Mouse (Mus musculus): Measurements from ENCODE around the gene Wdr62. TPM values are rescaled to one million over a fixed set of nuclear protein-coding genes. Genes with fewer than 3 reads are reported as not detected.

Wdr62 gene
- polyA plus RNA-seq, 1 experiment from 2014 or later, result 11.3 TPM

DNA sequence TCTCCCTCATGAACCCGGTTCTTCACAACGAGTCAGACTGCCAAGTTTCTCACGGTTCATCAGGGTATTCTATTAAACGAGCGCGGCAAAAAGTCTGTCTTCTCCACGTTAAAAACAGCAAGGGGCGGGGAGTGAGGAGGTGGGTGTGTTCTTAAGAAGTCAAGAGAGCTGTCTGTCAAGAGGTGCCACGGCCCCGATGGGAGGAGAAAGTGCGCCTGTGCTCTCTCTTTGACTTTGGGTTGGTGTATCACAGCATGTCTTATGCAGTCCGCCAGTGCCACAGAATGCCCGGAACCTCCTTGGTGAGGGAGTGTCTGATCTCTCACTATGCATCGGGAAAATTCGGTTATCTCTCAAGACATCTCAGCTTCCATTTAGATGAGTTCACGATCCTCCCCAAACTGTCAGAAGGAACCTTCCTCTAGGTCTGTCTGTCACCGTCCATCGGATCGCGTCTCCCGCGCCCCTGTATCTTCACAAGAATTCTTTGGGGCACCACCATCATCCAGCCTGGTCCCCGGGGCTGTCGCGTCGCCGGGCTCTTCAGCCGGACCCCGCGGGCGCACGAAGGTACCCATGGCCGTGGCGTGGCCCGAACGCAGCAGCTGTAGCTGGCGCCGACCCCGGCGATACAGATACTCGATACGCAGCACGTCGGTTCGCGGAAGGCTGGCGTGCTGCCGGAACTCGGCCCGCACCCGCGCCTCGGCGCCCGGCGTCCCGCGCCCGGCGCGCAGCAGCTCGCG is 41.5 kb upstream of the Wdr62 start, which contains the start of gene E130208F15Rik:
Gene E130208F15Rik, plus strand, starts transcription at position 202 of the 746 bp plus-strand sequence.
- DNase-seq (ENCODE audit: low spot score, missing footprints) (peak; percentile 94), ATAC-seq (ENCODE audit: low FRiP score) (peak; percentile 67)
- peak within 1 kb of the TSS; percentile 90 for H3K9ac ChIP-seq (ENCODE audit: low read length)
- peak within 1 kb of the TSS; percentile 51 for H3K27ac ChIP-seq (ENCODE audit: low read depth, low read length)
- no peaks in the 10 kb centered on the region for H3K36me3 ChIP-seq (ENCODE audit: control insufficient read depth, insufficient read depth, low read length)
- peak within 1 kb of the TSS; percentile 60 for H3K4me2 ChIP-seq
- H3K9me3 ChIP-seq (ENCODE audit: control insufficient read depth, low read length), result no peaks in the 10 kb centered on the region
- no peaks in the 10 kb centered on the region for H3K27me3 ChIP-seq (ENCODE audit: control insufficient read depth, insufficient read depth, low read length)
- peak within 1 kb of the TSS; percentile 77 for H3K4me3 ChIP-seq (ENCODE audit: low read depth, low read length)
- peaks cover 14% of the 10 kb centered on the region for H3K4me1 ChIP-seq (ENCODE audit: control insufficient read depth, insufficient read depth, low read length)
- WGBS, result under 1% methylated on average over 63 of the region's 63 CpGs

DNA sequence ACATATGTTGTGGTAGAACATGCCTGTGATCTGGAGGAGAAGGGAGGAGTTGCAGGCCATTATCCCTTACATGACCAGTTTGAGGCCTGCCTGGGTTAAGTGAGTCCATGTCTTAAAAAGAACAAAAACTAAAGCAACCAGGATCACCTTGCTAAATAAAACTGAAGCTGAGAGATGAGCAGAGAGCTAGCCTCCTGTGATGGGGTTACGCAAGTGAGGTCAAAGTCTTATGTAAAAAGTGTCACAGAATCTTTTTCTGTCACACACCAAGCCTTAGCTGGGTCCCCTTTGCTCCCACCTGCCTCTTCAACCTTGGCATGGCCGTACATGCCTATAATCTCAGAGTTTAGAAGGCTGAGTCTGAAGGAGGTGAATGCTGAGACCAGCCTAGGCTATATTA is 40.7 kb upstream of the Wdr62 start:
- H3K4me1 ChIP-seq (ENCODE audit: control insufficient read depth, insufficient read depth, low read length), result peaks cover 14% of the 10 kb centered on the region
- H3K9me3 ChIP-seq (ENCODE audit: control insufficient read depth, low read length), result no peaks in the 10 kb centered on the region
- H3K27ac ChIP-seq (ENCODE audit: low read depth, low read length), result no peak overlapping the region
- peak overlapping the region; percentile 60 for H3K4me2 ChIP-seq
- H3K36me3 ChIP-seq (ENCODE audit: control insufficient read depth, insufficient read depth, low read length), result no peaks in the 10 kb centered on the region
- DNase-seq (ENCODE audit: low spot score, missing footprints) (peak; percentile 77), ATAC-seq (ENCODE audit: low FRiP score) (no peak)
- peak overlapping the region; percentile 90; the same call in 1 of the 2 replicates for H3K9ac ChIP-seq (ENCODE audit: low read length)
- 81% methylated on average over 2 of the region's 2 CpGs for WGBS
- peak overlapping the region; percentile 77 for H3K4me3 ChIP-seq (ENCODE audit: low read depth, low read length)
- no peaks in the 10 kb centered on the region for H3K27me3 ChIP-seq (ENCODE audit: control insufficient read depth, insufficient read depth, low read length)

DNA sequence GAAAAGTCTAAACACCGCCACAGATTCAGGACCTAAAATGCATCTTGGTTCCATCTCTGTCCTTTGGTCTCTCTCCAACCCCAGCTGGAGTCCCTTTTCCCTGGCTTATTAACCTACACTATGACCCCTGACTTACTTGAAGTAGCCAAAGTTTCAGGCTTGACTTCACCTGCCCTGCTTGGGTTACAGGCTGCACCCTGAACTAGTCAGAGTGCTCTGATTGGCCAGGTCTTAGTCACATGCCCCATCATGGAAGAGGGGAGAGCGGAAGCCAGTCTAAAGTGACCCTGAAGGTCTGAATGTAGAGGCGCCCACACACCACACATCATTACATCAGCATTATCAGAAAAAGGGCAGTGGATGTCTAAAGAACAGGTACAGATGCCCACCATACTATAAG is 37.9 kb upstream of the Wdr62 start:
- WGBS, result 89% methylated on average over 3 of the region's 3 CpGs
- no peak for ATAC-seq (ENCODE audit: low FRiP score)
- H3K4me3 ChIP-seq (ENCODE audit: low read depth, low read length), result no peak overlapping the region

DNA sequence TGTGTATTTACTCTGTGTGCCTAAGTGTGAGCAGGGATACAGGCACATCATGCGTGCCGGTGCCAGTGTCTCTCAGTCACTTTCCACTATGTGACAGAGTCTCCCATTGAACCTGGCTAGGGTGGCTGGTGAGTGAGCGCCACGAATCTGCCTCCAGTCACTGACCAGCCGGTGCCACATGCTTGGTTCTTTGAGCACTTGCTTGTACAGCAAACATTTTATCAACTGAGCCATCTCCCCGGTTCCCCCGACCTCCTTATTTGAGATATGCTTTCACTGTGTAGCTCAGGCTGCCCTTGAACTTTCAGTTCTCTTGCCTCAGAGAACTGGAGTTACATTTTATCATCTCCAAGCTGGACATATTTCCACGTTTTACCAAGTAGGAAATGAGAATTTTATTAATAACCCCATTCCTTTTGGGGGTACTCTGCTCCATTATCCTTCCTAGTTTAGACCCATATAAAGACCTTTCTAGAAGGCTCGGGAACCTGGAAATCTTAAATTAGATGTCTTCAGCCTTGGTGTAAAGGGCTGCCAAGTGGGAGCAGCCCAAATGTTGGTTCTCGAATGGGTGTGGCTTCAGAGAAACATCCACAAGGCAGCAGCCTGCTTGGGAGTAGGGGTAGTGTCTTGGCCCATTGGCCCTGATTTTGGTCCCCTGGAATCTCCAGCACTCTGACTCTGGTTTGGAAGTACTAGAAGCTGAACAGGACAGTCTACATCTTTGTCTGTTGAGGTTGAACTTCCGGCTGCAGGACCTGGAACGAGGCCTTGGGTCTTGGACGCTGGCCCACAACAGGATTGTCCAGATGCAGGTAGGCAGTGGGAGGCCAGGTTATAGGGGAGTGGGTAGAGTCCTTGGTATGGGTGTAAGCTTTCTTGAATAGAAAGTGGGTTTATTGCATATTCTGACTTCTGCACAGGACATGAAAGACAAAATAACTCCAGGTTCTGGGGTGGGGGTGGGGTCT is 35.6 kb upstream of the Wdr62 start:
- 80% methylated on average over 13 of the region's 13 CpGs for WGBS
- Histone ChIP-seq H3K27me3 (ENCODE audit: control insufficient read depth, insufficient read depth, low read length) (no peaks in the 10 kb centered on the region), H3K27ac (ENCODE audit: low read depth, low read length) (no peak overlapping the region), H3K9me3 (ENCODE audit: control insufficient read depth, low read length) (no peaks in the 10 kb centered on the region), H3K4me3 (ENCODE audit: low read depth, low read length) (no peak overlapping the region), H3K9ac (ENCODE audit: low read length) (no peak overlapping the region), H3K36me3 (ENCODE audit: control insufficient read depth, insufficient read depth, low read length) (0 out of 2 replicates have a peak, but pooled peaks cover 3% of the 10 kb centered on the region), H3K4me2 (no peak overlapping the region), H3K4me1 (ENCODE audit: control insufficient read depth, insufficient read depth, low read length) (peaks cover 7% of the 10 kb centered on the region)
- DNase-seq (ENCODE audit: low spot score, missing footprints) (peak; percentile 57), ATAC-seq (ENCODE audit: low FRiP score) (no peak)

More for the DNA sequence above, 37.9 kb upstream of the Wdr62 start:
- peak; percentile 12 for DNase-seq (ENCODE audit: low spot score, missing footprints)
- peaks cover 19% of the 10 kb centered on the region for H3K4me1 ChIP-seq (ENCODE audit: control insufficient read depth, insufficient read depth, low read length)
- no peak overlapping the region for H3K4me2 ChIP-seq
- no peaks in the 10 kb centered on the region for H3K9me3 ChIP-seq (ENCODE audit: control insufficient read depth, low read length)
- H3K27me3 ChIP-seq (ENCODE audit: control insufficient read depth, insufficient read depth, low read length), result no peaks in the 10 kb centered on the region
- no peak overlapping the region for H3K9ac ChIP-seq (ENCODE audit: low read length)
- H3K36me3 ChIP-seq (ENCODE audit: control insufficient read depth, insufficient read depth, low read length), result no peaks in the 10 kb centered on the region
- no peak overlapping the region for H3K27ac ChIP-seq (ENCODE audit: low read depth, low read length)

DNA sequence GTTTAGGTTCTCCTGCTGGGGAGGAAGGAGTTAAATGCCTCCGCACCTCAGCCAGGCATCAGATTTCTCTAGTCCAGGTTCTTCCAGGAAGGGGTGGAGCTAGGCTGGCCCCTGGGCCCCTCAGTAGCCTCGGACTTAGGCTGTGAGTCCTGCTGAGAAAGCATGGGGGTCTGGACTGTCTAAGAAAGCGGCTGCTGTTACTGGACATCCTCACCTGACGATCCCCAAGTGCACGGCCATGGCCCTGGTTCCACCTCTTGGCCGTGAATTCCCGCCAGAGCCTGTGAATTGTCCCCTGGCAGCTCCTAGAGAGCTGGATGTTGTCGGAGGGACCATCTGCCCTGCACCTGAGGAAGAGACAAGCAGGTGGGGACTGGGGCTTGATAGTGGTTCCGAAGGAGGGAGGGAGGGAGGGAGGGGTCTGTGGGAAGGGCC is 34.5 kb upstream of the Wdr62 start, which contains the start of gene Syne4:
Gene Syne4, plus strand, starts transcription at position 87 of the 435 bp plus-strand sequence.
- peak within 1 kb of the TSS; percentile 7; the same call in 1 of the 2 replicates for H3K4me3 ChIP-seq (ENCODE audit: low read depth, low read length)
- no peak within 1 kb of the TSS for H3K27ac ChIP-seq (ENCODE audit: low read depth, low read length)
- H3K4me2 ChIP-seq, result peak within 1 kb of the TSS; percentile 25
- no peaks in the 10 kb centered on the region for H3K9me3 ChIP-seq (ENCODE audit: control insufficient read depth, low read length)
- peak within 1 kb of the TSS; percentile 16; the same call in 1 of the 2 replicates for H3K9ac ChIP-seq (ENCODE audit: low read length)
- peaks cover 5% of the 10 kb centered on the region; the same call in 1 of the 2 replicates for H3K4me1 ChIP-seq (ENCODE audit: control insufficient read depth, insufficient read depth, low read length)
- no peak for DNase-seq (ENCODE audit: low spot score, missing footprints)
- WGBS, result 5% methylated on average over 9 of the region's 9 CpGs
- H3K36me3 ChIP-seq (ENCODE audit: control insufficient read depth, insufficient read depth, low read length), result 0 out of 2 replicates have a peak, but pooled peaks cover 3% of the 10 kb centered on the region
- no peaks in the 10 kb centered on the region for H3K27me3 ChIP-seq (ENCODE audit: control insufficient read depth, insufficient read depth, low read length)
- ATAC-seq (ENCODE audit: low FRiP score), result no peak

DNA sequence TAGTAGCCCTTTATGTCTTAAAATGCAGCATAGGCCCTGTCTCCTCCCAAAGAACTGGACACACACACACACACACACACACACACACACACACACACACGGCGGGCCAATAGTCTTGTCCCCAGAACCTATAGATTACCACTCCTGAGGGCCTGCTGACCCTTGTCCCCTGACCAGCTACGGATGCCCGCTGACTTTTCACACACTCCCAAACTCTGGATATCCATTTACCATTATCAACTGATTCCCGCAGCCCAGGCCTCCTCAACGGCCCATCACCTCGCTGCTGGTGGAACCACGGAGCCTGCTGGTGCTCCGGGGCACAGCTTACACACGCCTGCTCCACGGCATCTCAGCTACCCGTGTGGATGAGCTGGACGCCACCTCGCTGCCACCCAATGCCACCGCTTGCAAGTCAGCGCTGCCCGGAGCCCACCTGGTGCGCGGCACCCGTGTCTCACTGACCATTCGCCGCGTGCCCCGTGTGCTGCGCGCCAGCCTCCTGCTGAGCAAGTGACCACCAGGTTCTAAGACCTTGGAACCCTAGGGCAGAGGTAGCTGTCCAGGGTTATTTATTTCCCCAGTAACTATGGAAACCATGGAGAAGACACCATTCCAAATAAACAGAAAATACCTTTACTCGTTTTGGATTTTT is 33.6 kb upstream of the Wdr62 start:
- DNase-seq (ENCODE audit: low spot score, missing footprints) (no peak), ATAC-seq (ENCODE audit: low FRiP score) (no peak)
- 0 out of 2 replicates have a peak, but pooled peaks cover 3% of the 10 kb centered on the region for H3K36me3 ChIP-seq (ENCODE audit: control insufficient read depth, insufficient read depth, low read length)
- no peaks in the 10 kb centered on the region for H3K9me3 ChIP-seq (ENCODE audit: control insufficient read depth, low read length)
- no peak overlapping the region for H3K9ac ChIP-seq (ENCODE audit: low read length)
- no peak overlapping the region for H3K4me3 ChIP-seq (ENCODE audit: low read depth, low read length)
- 51% methylated on average over 27 of the region's 27 CpGs for WGBS
- no peak overlapping the region for H3K27ac ChIP-seq (ENCODE audit: low read depth, low read length)
- no peak overlapping the region for H3K4me2 ChIP-seq
- no peaks in the 10 kb centered on the region for H3K27me3 ChIP-seq (ENCODE audit: control insufficient read depth, insufficient read depth, low read length)
- peaks cover 12% of the 10 kb centered on the region for H3K4me1 ChIP-seq (ENCODE audit: control insufficient read depth, insufficient read depth, low read length)

DNA sequence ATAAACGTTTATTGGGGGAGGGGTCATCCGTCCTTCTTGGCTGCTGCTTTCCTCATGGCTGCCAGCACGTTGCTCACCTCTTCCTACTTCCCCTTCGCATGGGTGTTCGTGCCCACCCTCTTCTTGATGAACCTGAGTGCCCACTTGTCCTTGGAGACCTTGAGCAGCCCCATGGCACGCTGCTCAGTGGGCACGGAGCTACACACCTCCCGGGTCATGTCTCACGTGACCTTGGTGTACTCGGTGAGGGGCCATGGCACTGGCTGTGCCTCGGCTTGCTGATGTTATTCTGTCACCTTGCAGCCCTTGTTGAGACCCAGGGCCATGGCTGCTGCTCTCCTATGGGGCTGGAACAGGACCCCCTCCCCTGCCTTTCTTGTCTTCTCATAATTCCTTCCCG is 29.9 kb upstream of the Wdr62 start:
- no peak overlapping the region for H3K9ac ChIP-seq (ENCODE audit: low read length)
- DNase-seq (ENCODE audit: low spot score, missing footprints) (no peak), ATAC-seq (ENCODE audit: low FRiP score) (no peak)
- no peak overlapping the region for H3K4me3 ChIP-seq (ENCODE audit: low read depth, low read length)
- 89% methylated on average over 12 of the region's 12 CpGs for WGBS
- no peak overlapping the region for H3K4me2 ChIP-seq
- peaks cover 18% of the 10 kb centered on the region for H3K4me1 ChIP-seq (ENCODE audit: control insufficient read depth, insufficient read depth, low read length)
- H3K9me3 ChIP-seq (ENCODE audit: control insufficient read depth, low read length), result no peaks in the 10 kb centered on the region
- H3K27me3 ChIP-seq (ENCODE audit: control insufficient read depth, insufficient read depth, low read length), result no peaks in the 10 kb centered on the region
- no peak overlapping the region for H3K27ac ChIP-seq (ENCODE audit: low read depth, low read length)
- H3K36me3 ChIP-seq (ENCODE audit: control insufficient read depth, insufficient read depth, low read length), result 0 out of 2 replicates have a peak, but pooled peaks cover 3% of the 10 kb centered on the region

DNA sequence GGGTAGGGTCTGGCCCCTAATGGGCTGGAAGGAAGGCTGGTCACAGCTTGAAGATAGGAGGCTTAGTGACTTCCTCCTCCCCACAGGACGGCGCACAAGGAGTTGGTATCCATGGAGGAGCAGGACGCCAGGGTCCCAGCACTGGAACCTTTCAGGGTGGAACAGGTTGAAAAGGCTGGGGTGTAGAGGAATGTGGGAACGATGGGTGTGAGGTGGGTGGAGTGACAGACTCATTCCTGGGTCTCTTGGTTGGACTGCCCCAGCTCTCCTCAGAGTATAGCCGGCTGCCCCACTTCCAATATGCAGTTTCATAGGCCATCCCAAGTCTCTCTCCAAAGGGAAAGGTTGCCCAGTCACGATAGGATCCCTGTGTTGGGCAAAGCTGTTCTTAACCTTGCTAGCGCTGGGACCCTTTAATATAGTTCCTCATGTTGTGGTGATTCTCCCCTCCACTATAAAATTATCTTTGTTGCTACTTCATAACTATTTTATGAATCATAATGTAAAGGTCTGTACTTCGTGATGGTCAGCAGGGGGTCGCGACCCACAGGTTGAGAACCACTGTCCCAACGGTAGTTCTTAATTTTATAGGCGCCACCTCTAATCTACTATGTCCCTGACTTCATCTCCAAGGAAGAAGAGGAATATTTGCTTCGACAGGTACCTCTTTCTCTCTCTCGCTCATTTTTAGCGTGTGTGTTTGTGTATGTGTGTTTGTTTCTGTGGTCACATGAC is 29.3 kb upstream of the Wdr62 start:
- H3K27ac ChIP-seq (ENCODE audit: low read depth, low read length), result no peak overlapping the region
- H3K4me3 ChIP-seq (ENCODE audit: low read depth, low read length), result peak overlapping the region; percentile 53
- H3K27me3 ChIP-seq (ENCODE audit: control insufficient read depth, insufficient read depth, low read length), result no peaks in the 10 kb centered on the region
- peaks cover 14% of the 10 kb centered on the region for H3K4me1 ChIP-seq (ENCODE audit: control insufficient read depth, insufficient read depth, low read length)
- H3K4me2 ChIP-seq, result peak overlapping the region; percentile 73
- no peak for DNase-seq (ENCODE audit: low spot score, missing footprints)
- WGBS, result 66% methylated on average over 15 of the region's 15 CpGs
- no peak for ATAC-seq (ENCODE audit: low FRiP score)
- peak overlapping the region; percentile 72 for H3K9ac ChIP-seq (ENCODE audit: low read length)
- H3K9me3 ChIP-seq (ENCODE audit: control insufficient read depth, low read length), result no peaks in the 10 kb centered on the region
- H3K36me3 ChIP-seq (ENCODE audit: control insufficient read depth, insufficient read depth, low read length), result 0 out of 2 replicates have a peak, but pooled peaks cover 3% of the 10 kb centered on the region
